Mouse (Mus musculus) liver, embryonic 13.5 days (tissue): ENCODE results near the gene Vmn1r128. TPM values are rescaled to one million over a fixed set of nuclear protein-coding genes. Genes with fewer than 3 reads are reported as not detected.
"Not testable (repeated sequence)": the region's sequence is repeated elsewhere in the genome, so short reads cannot be mapped to it uniquely, and the experiment has no call there.

Source experiments
- ATAC-seq: fragments of 200-750 bp; cut with Nextera tagmentation; 2 replicates; pipeline ENCODE4 v1.8.0; 2017; ENCODE audit warnings: low read depth, mild to moderate bottlenecking, moderate number of reproducible peaks, moderate library complexity
- DNase-seq: peaks from one replicate; pipeline ENCODE4 v3.0.0; 2022
- H3K27ac ChIP-seq: fragments of 300-500 bp; sonication (generic); 2 replicates; pipeline ENCODE4 v1.5.1; 2015; ENCODE audit warnings: moderate library complexity, mild to moderate bottlenecking, inconsistent platforms
- H3K27me3 ChIP-seq: fragments of 300-500 bp; sonication (generic); 2 replicates; pipeline ENCODE4 v1.6.1; 2015; ENCODE audit warnings: mild to moderate bottlenecking, inconsistent platforms
- H3K36me3 ChIP-seq: fragments of 300-500 bp; sonication (generic); 2 replicates; pipeline ENCODE4 v1.6.1; 2015; ENCODE audit warnings: mild to moderate bottlenecking, inconsistent platforms
- H3K4me1 ChIP-seq: fragments of 300-500 bp; sonication (generic); replicated peaks from 2 replicates; pipeline ENCODE4 v1.6.1; 2015; ENCODE audit warnings: inconsistent platforms
- H3K4me2 ChIP-seq: fragments of 300-500 bp; sonication (generic); 2 replicates; pipeline ENCODE4 v1.6.1; 2015; ENCODE audit warnings: inconsistent platforms, mild to moderate bottlenecking, moderate library complexity
- H3K4me3 ChIP-seq: fragments of 300-500 bp; sonication (generic); replicated peaks from 2 replicates; pipeline ENCODE4 v1.5.1; 2015; ENCODE audit warnings: mild to moderate bottlenecking, inconsistent platforms
- H3K9ac ChIP-seq: fragments of 300-500 bp; sonication (generic); 2 replicates; pipeline ENCODE4 v1.6.1; 2015; ENCODE audit warnings: mild to moderate bottlenecking, inconsistent platforms
- H3K9me3 ChIP-seq: fragments of 300-500 bp; sonication (generic); replicated peaks from 2 replicates; pipeline ENCODE4 v1.6.1; 2016; ENCODE audit warnings: inconsistent platforms
- WGBS: fragments of 180-500 bp; shearing (Covaris S2); methylation state at CpG from one replicate; pipeline ENCODE4 v1.1.7; 2015; ENCODE audit not compliant: insufficient replicate concordance; 5-methylcytosine and 5-hydroxymethylcytosine counted together
- polyA plus RNA-seq: library from polyadenylated mRNA; unstranded; fragments of >200 nt; fragmentation: Nextera tagmentation; extraction: Ambion mirVana; gene quantifications from 2 replicates; pipeline ENCODE4 v1.2.1, GENCODE M21; 2015

The Vmn1r128 gene
- polyA plus RNA-seq, result not detected in 2 replicates

DNA sequence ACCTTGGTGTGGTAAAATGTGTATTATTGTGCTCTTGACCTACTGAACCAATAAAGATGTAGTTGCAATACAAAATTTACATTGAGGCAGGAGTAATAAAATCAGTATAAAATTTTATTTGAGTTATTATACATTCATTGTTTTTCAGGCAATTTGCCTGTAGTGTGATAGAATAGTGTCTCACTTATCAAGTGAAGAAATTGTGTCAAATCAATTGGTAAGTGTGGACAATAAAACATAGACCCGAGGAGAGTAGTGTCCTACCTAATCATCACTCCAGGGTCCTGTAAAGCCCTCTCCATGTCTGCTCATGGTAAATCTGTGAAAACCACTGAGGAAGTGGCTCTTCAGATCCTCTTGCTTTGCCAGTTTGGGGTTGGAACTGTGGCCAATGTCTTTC lies at the start of gene Vmn1r128:
TSS of gene Vmn1r128 (plus strand) at position 301 of the 400 bp plus-strand sequence.
- H3K4me3 ChIP-seq, H3K27ac ChIP-seq, H3K36me3 ChIP-seq, H3K4me1 ChIP-seq, DNase-seq, H3K27me3 ChIP-seq, H3K4me2 ChIP-seq, H3K9me3 ChIP-seq, H3K9ac ChIP-seq, ATAC-seq: not testable (repeated sequence)
- 50% methylated on average over 1 of the region's 1 CpGs for WGBS

GRCm38 (mm10) chr7:21301367-21301766 lies 47.8 kb upstream of the Vmn1r128 start, which contains the start of gene Vmn1r126:
Gene Vmn1r126 (minus strand): TSS chr7:21301467.
- H3K27ac ChIP-seq, H3K36me3 ChIP-seq, DNase-seq, H3K9ac ChIP-seq, ATAC-seq, H3K4me1 ChIP-seq, H3K4me2 ChIP-seq, H3K9me3 ChIP-seq, H3K27me3 ChIP-seq, H3K4me3 ChIP-seq: not testable (repeated sequence)
- no CpG with 5 or more reads among the region's 5 CpGs for WGBS

DNA sequence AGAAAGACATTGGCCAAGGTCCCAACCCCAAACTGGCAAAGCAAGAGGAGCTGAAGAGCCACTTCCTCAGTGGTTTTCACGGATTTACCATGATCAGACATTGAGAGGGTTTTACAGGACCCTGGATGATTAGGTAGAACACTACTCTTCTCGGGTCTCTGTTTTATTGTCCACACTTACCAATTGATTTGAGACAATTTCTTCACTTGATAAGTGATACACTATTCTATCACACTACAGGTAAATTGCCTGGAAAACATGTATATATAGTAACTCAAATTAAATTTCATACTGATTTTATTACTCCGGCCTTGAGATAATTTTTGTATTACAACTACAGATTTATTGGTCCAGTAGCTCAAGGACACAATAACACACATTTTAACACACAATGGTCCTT lies 29.4 kb upstream of the Vmn1r128 start, which contains the start of gene Vmn1r127:
TSS of gene Vmn1r127 (minus strand) at position 101 of the 400 bp plus-strand sequence.
- not testable (repeated sequence) for H3K27me3 ChIP-seq, H3K9me3 ChIP-seq, H3K9ac ChIP-seq, ATAC-seq, H3K36me3 ChIP-seq, H3K4me2 ChIP-seq, H3K4me3 ChIP-seq, DNase-seq, H3K27ac ChIP-seq, H3K4me1 ChIP-seq
- no CpG with 5 or more reads among the region's 3 CpGs for WGBS

GRCm38 (mm10) chr7:21361191-21361590 lies 12.0 kb downstream of the Vmn1r128 start, which contains the start of gene Vmn1r129:
Gene Vmn1r129 (minus strand): TSS chr7:21361291.
- not testable (repeated sequence) for H3K4me2 ChIP-seq, H3K9me3 ChIP-seq, ATAC-seq, H3K27ac ChIP-seq, H3K4me1 ChIP-seq, H3K4me3 ChIP-seq, DNase-seq, H3K9ac ChIP-seq, H3K27me3 ChIP-seq, H3K36me3 ChIP-seq
- no CpG with 5 or more reads among the region's 1 CpGs for WGBS

Other genes with a start within 250 kb of the Vmn1r128 start
- gene Vmn1r122, start 215.2 kb upstream of the Vmn1r128 start, polyA plus RNA-seq, result not detected in 2 replicates
- gene Vmn1r123, start 187.2 kb upstream of the Vmn1r128 start, polyA plus RNA-seq, result not detected in 2 replicates
- gene Gm5157, start 158.9 kb upstream of the Vmn1r128 start, polyA plus RNA-seq, result not detected in 2 replicates
- gene Vmn1r124, start 88.8 kb upstream of the Vmn1r128 start, polyA plus RNA-seq, result not detected in 2 replicates
- gene Vmn1r125, start 77.2 kb upstream of the Vmn1r128 start, polyA plus RNA-seq, result not detected in 2 replicates
- not detected in 2 replicates for gene Vmn1r126, start 47.9 kb upstream of the Vmn1r128 start, polyA plus RNA-seq
- gene Vmn1r127, start 29.5 kb upstream of the Vmn1r128 start, polyA plus RNA-seq, result not detected in 2 replicates
- not detected in 2 replicates for gene Vmn1r129, start 11.9 kb downstream of the Vmn1r128 start, polyA plus RNA-seq
- not detected in 2 replicates for gene Gm6882, start 83.4 kb downstream of the Vmn1r128 start, polyA plus RNA-seq
- not detected in 2 replicates for gene Vmn1r130, start 162.4 kb downstream of the Vmn1r128 start, polyA plus RNA-seq
- gene Vmn1r131, start 196.7 kb downstream of the Vmn1r128 start, polyA plus RNA-seq, result not detected in 2 replicates